Mouse (Mus musculus) adrenal gland, adult 2 months (tissue): ENCODE data around the gene Fpr1. TPM values are rescaled to one million over a fixed set of nuclear protein-coding genes. Genes with fewer than 3 reads are reported as not detected.

Experiments used
- microRNA-seq, 2 experiments: library from miRNA; unstranded; fragments of <30 nt; microRNA quantifications; one replicate each; pipeline ENCODE4 v1.2.0; 2021
- polyA plus RNA-seq: library from polyadenylated mRNA; depleted of rRNA; stranded (reverse); fragments of >200 nt; gene quantifications from 2 replicates; pipeline ENCODE4 v1.2.3, GENCODE M21; 2012; rRNA removed
- total RNA-seq, 2 experiments: library from RNA; stranded (reverse); gene quantifications; 2 replicates each; pipeline ENCODE4 v1.2.3; 2021

Fpr1 gene
- total and polyA plus RNA-seq, 3 experiments = not detected

Small RNA genes lying within 50 kb of the gene (microRNA-seq; reads per million reads assigned to microRNA genes)
- 0 reads per million in 2 experiments for gene Gm25927
- gene Mir125a = 5,204 to 9,628 reads per million in 2 experiments
- 3,762 to 8,432 reads per million in 2 experiments for gene Mir99b
- gene Mirlet7e = 0 reads per million in 2 experiments

Other genes with a start within 250 kb of the Fpr1 start
- gene Vmn2r90, start 180.2 kb downstream of the Fpr1 start, total RNA-seq = not detected
- not detected in 2 replicates for gene Vmn2r90, start 180.2 kb downstream of the Fpr1 start, polyA plus RNA-seq
- gene Spaca6, start 56.8 kb downstream of the Fpr1 start, total RNA-seq = 10 to 100 TPM; 47.5 to 52.3 TPM
- gene Spaca6, start 56.8 kb downstream of the Fpr1 start, polyA plus RNA-seq = 41.1 and 41.3 TPM in 2 replicates
- under 1 TPM in 1 of 2 experiments, not detected in 1; 0.07 TPM for gene Has1, start 28.7 kb downstream of the Fpr1 start, total RNA-seq
- gene Has1, start 28.7 kb downstream of the Fpr1 start, polyA plus RNA-seq = 0.22 and 0.36 TPM in 2 replicates
- gene Fpr2, start 3.9 kb upstream of the Fpr1 start, total RNA-seq = under 1 TPM in 1 of 2 experiments, not detected in 1; 0.83 TPM
- not detected in 2 replicates for gene Fpr2, start 3.9 kb upstream of the Fpr1 start, polyA plus RNA-seq
- gene Fpr3, start 3.9 kb upstream of the Fpr1 start, total RNA-seq = not detected
- not detected in 2 replicates for gene Fpr3, start 3.9 kb upstream of the Fpr1 start, polyA plus RNA-seq
- not detected for gene Fpr-rs4, start 137.8 kb upstream of the Fpr1 start, total RNA-seq
- gene Fpr-rs4, start 137.8 kb upstream of the Fpr1 start, polyA plus RNA-seq = not detected in 2 replicates
- not detected for gene Vmn2r124, start 165.5 kb upstream of the Fpr1 start, total RNA-seq
- not detected in 2 replicates for gene Vmn2r124, start 165.5 kb upstream of the Fpr1 start, polyA plus RNA-seq
- gene Vmn2r91, start 201.1 kb upstream of the Fpr1 start, total RNA-seq = not detected
- gene Vmn2r91, start 201.1 kb upstream of the Fpr1 start, polyA plus RNA-seq = not detected in 2 replicates